23 mouse cellular contexts compared by ENCODE assay signal in the genomic region with DNA sequence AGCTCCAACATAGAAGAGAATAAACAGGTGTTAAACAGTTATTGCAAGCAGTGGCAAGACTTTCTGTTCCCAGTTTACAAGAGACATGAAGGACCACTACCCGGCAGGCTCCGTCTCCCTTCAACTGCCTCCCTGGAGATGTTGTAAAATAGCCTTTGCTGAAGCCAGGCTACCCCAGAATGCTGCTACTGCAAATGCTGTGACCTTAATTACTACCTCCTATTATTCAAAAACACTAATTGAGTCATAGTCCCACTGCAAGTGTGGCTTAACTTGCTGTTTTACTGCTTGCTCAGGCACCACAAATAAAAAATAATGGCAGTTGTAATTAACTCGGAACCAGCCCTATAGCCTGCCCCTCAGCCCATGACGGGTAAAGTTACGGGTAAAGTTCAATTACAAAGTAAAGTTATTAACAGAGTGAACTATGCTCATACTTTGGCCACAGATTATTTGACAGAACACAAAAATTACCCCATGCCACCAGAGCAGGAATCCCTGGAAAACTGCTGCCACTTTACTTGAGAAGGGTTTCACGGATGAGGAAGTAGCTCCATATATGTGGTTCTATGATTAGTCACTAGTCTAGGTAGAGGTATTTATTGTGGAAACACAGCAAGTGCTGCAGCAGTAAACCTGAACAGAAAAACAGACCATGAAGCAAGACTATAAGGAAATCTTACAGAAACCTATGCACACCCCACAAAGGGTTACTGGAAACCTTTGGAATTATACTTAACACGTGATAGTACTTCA.
DNase-seq lines count a peak whose midpoint lies in the region; ATAC-seq and TF ChIP-seq lines count a peak whose summit lies in the region.
"Had no signal": no experiment of that assay in that cellular context is flagged by ENCODE, and none has a peak within 500 bp of the region (broad histone marks: within the 10 kb centered on the region; RNA-seq: fewer than 3 reads in every experiment).

No protein-coding gene starts in this region.

- WGBS in neural tube, embryonic 14.5 days = 36% methylated on average over 7 of the region's 7 CpGs
- 35% methylated on average over 7 of the region's 7 CpGs for WGBS in small intestine, adult 2 months

- no peak overlapping the region for H3K4me3 ChIP-seq in neural tube, embryonic 14.5 days (ENCODE audit: low read depth, low read length)
- H3K4me3 ChIP-seq in small intestine, adult 2 months (ENCODE audit: low read depth, low read length) = no peak overlapping the region
- no peak overlapping the region for H3K4me3 ChIP-seq in left cerebral cortex, adult 2 months
- H3K4me3 ChIP-seq: heart, embryonic 13.5 days; limb, embryonic 15.5 days; liver, embryonic 15.5 days; stomach, embryonic 15.5 days had no signal

- H3K4me1 ChIP-seq in neural tube, embryonic 14.5 days (ENCODE audit: control insufficient read depth, insufficient read depth, low read length) = no peaks in the 10 kb centered on the region
- peaks cover 15% of the 10 kb centered on the region; the same call in 1 of the 2 replicates for H3K4me1 ChIP-seq in small intestine, adult 2 months (ENCODE audit: control insufficient read depth, insufficient read depth, insufficient read length, low read length)
- H3K4me1 ChIP-seq: limb, embryonic 15.5 days; liver, embryonic 15.5 days; stomach, embryonic 15.5 days had no signal

- peak; percentile 54; the same call in 1 of the 2 replicates for ATAC-seq in neural tube, embryonic 14.5 days (ENCODE audit: low read depth)
- ATAC-seq: activated CD4-positive, CD25-positive, alpha-beta regulatory T cell, adult 4 months; forebrain, embryonic 14.5 days; hindbrain, postnatal 0 days had no signal

- H3K36me3 ChIP-seq in neural tube, embryonic 14.5 days (ENCODE audit: control insufficient read depth, insufficient read depth, low read length) = no peaks in the 10 kb centered on the region
- H3K36me3 ChIP-seq in small intestine, adult 2 months (ENCODE audit: control insufficient read depth, insufficient read depth, low read length) = no peaks in the 10 kb centered on the region
- H3K36me3 ChIP-seq: heart, embryonic 13.5 days; limb, embryonic 15.5 days; liver, embryonic 15.5 days; stomach, embryonic 15.5 days had no signal

- DNase-seq in heart, adult 11 months = peak; percentile 43
- no peak for DNase-seq in heart, adult 8-10 months (ENCODE audit: low spot score)
- no peak for DNase-seq in neural tube, embryonic 10.5 days (ENCODE audit: extremely low spot score, low spot score)
- DNase-seq in kidney, postnatal 10 days = peak; percentile 14
- no peak for DNase-seq in left cerebral cortex, adult 2 months (ENCODE audit: extremely low spot score in 1 of 2, low spot score in 2 of 2)
- DNase-seq in cerebellum, adult 18-20 months = no peak
- DNase-seq: adrenal gland, postnatal 10 days; cerebellum, adult 8-10 months; gastrocnemius, postnatal 14 days; heart, adult 18-20 months; heart, postnatal 14 days; lung, postnatal 4 days; right cerebral cortex, postnatal 25 days; thymus, postnatal 25 days had no signal

- no peak for TF ChIP-seq POLR2A in small intestine, adult 2 months (IDR thresholded peaks at IDR 0.05; ENCODE audit: low read depth, low read length)

- no peak overlapping the region for H3K4me2 ChIP-seq in neural tube, embryonic 14.5 days (ENCODE audit: low read depth, low read length)
- H3K4me2 ChIP-seq: heart, embryonic 13.5 days; limb, embryonic 15.5 days; liver, embryonic 15.5 days; stomach, embryonic 15.5 days had no signal

- H3K27ac ChIP-seq in neural tube, embryonic 14.5 days (ENCODE audit: low read depth, low read length) = no peak overlapping the region
- H3K27ac ChIP-seq in small intestine, adult 2 months (ENCODE audit: insufficient read depth, low read depth, low read length) = peak overlapping the region; percentile 93
- H3K27ac ChIP-seq in left cerebral cortex, adult 2 months = no peak overlapping the region
- H3K27ac ChIP-seq: heart, embryonic 13.5 days; hindbrain, postnatal 0 days; limb, embryonic 15.5 days; liver, embryonic 15.5 days; stomach, embryonic 15.5 days had no signal

- H3K9me3 ChIP-seq in neural tube, embryonic 14.5 days (ENCODE audit: control insufficient read depth, low read length) = no peaks in the 10 kb centered on the region
- H3K9me3 ChIP-seq: heart, embryonic 13.5 days; limb, embryonic 15.5 days; liver, embryonic 15.5 days; stomach, embryonic 15.5 days had no signal

- TF ChIP-seq CTCF in small intestine, adult 2 months (IDR thresholded peaks at IDR 0.05; ENCODE audit: extremely low read depth, insufficient read length, insufficient replicate concordance, low read depth, low read length) = no peak
- no peak for TF ChIP-seq CTCF in left cerebral cortex, adult 2 months (IDR thresholded peaks at IDR 0.05)

- intact Hi-C loops in left cerebral cortex, adult 2 months (cut with DNase I) = no loop called here

- no peaks in the 10 kb centered on the region for H3K27me3 ChIP-seq in neural tube, embryonic 14.5 days (ENCODE audit: control insufficient read depth, insufficient read depth, low read length)
- H3K27me3 ChIP-seq in small intestine, adult 2 months (ENCODE audit: control insufficient read depth, insufficient read depth, low read length) = no peaks in the 10 kb centered on the region
- H3K27me3 ChIP-seq: heart, embryonic 13.5 days; limb, embryonic 15.5 days; liver, embryonic 15.5 days; stomach, embryonic 15.5 days had no signal

- H3K9ac ChIP-seq in neural tube, embryonic 14.5 days (replicated peaks; ENCODE audit: low read depth, low read length) = no peak overlapping the region
- H3K9ac ChIP-seq: heart, embryonic 13.5 days; limb, embryonic 15.5 days; liver, embryonic 15.5 days; stomach, embryonic 15.5 days had no signal

Comparison
In these comparisons a context has a peak if more than half of its experiments do, and no peak if none do; other contexts are left out.
1. DNase-seq: peak in heart, adult 11 months (single experiment) and kidney, postnatal 10 days (single experiment); none in heart, adult 8-10 months (single experiment), neural tube, embryonic 10.5 days (single experiment), left cerebral cortex, adult 2 months (0 of 2) and cerebellum, adult 18-20 months (0 of 2).